Mouse (Mus musculus) liver, postnatal 0 days (tissue): ENCODE data around the gene Hvcn1. TPM values are rescaled to one million over a fixed set of nuclear protein-coding genes. Genes with fewer than 3 reads are reported as not detected.
A peak's percentile ranks its signal among the peaks of the same experiment; 100 is the strongest.

Experiments
- ATAC-seq: fragments of 200-750 bp; cut with Nextera tagmentation; 2 replicates; pipeline ENCODE4 v1.8.0; 2017; ENCODE audit warnings: mild to moderate bottlenecking, moderate library complexity
- DNase-seq: peaks from one replicate; pipeline ENCODE4 v3.0.0-alpha.2; 2016
- H3K27ac ChIP-seq: fragments of 300-500 bp; sonication (generic); 2 replicates; pipeline ENCODE4 v1.5.1; 2014; ENCODE audit warnings: antibody characterized with exemption, moderate library complexity, mild to moderate bottlenecking, low read depth
- H3K27me3 ChIP-seq: fragments of 300-500 bp; sonication (generic); 2 replicates; pipeline ENCODE4 v1.6.1; 2014; ENCODE audit warnings: low read length, control low read depth, mixed read lengths; ENCODE audit not compliant: insufficient read depth
- H3K36me3 ChIP-seq: fragments of 300-500 bp; sonication (generic); replicated peaks from 2 replicates; pipeline ENCODE4 v1.6.1; 2014; ENCODE audit warnings: mild to moderate bottlenecking, control low read depth, low read length, moderate library complexity, mixed read lengths; ENCODE audit not compliant: insufficient read depth
- H3K4me1 ChIP-seq: fragments of 300-500 bp; sonication (generic); 2 replicates; pipeline ENCODE4 v1.6.1; 2014; ENCODE audit warnings: antibody characterized with exemption, mild to moderate bottlenecking, control low read depth; ENCODE audit not compliant: insufficient read depth
- H3K4me2 ChIP-seq: fragments of 300-500 bp; sonication (generic); 2 replicates; pipeline ENCODE4 v1.6.1; 2014; ENCODE audit warnings: low read depth, mild to moderate bottlenecking, low read length, moderate library complexity, mixed read lengths
- H3K4me3 ChIP-seq: fragments of 300-500 bp; sonication (generic); 2 replicates; pipeline ENCODE4 v1.5.1; 2014; ENCODE audit warnings: low read depth, low read length
- H3K9ac ChIP-seq: fragments of 300-500 bp; sonication (generic); replicated peaks from 2 replicates; pipeline ENCODE4 v1.6.1; 2014; ENCODE audit warnings: mild to moderate bottlenecking, moderate library complexity
- H3K9me3 ChIP-seq: fragments of 300-500 bp; sonication (generic); 2 replicates; pipeline ENCODE4 v1.6.1; 2016; ENCODE audit warnings: mild to moderate bottlenecking, control low read depth, low read length, mixed read lengths
- CTCF ChIP-seq: sonication (generic); IDR thresholded peaks from 2 replicates; pipeline ENCODE4 v1.5.1; 2016; ENCODE audit warnings: antibody characterized with exemption, low read depth
- EP300 ChIP-seq: IDR thresholded peaks from 2 replicates; pipeline ENCODE4 v1.6.1; 2016; ENCODE audit warnings: antibody characterized with exemption, low read depth, mild to moderate bottlenecking
- WGBS: fragments of 180-500 bp; shearing (Covaris S2); extraction: QIAGEN DNeasy Blood & Tissue Kit; methylation state at CpG from one replicate; pipeline ENCODE4 v1.1.7; 2014; ENCODE audit not compliant: insufficient replicate concordance; 5-methylcytosine and 5-hydroxymethylcytosine counted together
- polyA plus RNA-seq: library from polyadenylated mRNA; unstranded; fragments of >200 nt; fragmentation: Nextera tagmentation; extraction: Ambion mirVana; gene quantifications from 2 replicates; pipeline ENCODE4 v1.2.1, GENCODE M21; 2015

Gene Hvcn1
- polyA plus RNA-seq, 1 experiment from 2014 or later: 7.3 TPM

DNA sequence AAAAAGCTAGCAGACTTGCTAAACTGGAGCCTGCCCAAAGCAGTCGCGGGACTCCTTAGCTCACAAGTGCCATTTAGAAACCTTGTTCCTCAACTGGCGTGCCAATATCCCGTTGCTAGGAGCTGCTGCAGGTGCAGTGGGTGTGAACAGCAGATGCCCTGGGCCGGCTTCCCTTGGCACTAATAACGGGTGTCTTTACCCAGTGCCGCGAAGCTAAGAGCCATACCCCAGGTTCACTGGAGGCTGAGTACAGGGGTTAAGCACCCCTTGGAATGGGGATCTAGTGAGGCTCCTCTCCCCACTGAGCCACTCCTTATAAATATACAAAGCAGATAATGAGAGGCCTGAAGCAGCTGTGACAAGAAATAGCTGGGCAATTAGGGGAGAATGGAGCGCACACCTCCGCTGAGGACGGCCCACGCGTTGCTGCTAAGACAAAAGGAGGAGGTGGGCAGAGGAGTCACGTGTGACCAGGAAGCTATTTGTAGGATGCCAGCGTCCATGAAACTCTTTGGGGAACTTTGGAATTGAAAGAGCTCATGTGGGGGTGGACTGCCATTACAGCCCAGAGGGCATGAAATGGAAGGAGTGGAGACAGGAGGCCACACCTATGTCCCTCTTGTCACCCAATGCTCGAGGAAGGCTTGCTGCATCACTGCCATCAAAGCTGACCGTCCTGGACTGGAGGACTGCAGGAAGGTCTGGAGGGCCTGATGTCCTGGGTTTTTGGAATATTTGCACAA is 37.3 kb downstream of the Hvcn1 start:
- 81% methylated on average over 17 of the region's 17 CpGs for WGBS
- Histone ChIP-seq H3K9ac (no peak overlapping the region), H3K27me3 (no peaks in the 10 kb centered on the region), H3K4me2 (no peak overlapping the region), H3K4me3 (no peak overlapping the region), H3K9me3 (no peaks in the 10 kb centered on the region), H3K36me3 (peaks cover 19% of the 10 kb centered on the region), H3K27ac (no peak overlapping the region), H3K4me1 (0 out of 2 replicates have a peak, but pooled peaks cover 5% of the 10 kb centered on the region)
- no peak for DNase-seq
- TF ChIP-seq CTCF: no peak
- TF ChIP-seq EP300: no peak
- no peak for ATAC-seq

DNA sequence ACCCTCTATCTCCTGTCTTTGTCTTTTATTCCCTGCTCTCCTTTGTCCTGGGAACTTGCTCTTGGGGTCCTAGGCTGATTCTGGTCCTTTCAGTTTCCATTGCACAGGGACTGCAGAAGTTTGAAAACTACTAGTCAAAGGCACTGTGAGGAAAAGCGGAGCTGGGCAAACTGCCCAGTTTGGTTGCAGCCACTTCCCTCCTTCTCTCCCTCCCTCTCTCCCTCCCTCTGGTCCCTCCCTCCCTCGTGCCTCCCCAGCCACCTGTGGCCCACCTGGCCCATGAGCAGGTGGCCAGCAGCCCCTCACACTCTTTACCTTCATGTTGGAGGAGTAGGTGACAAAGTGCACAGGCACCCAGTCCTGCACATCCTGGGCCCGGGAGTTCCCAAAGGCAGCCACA is 38.6 kb downstream of the Hvcn1 start:
- peak; percentile 33 for DNase-seq
- Histone ChIP-seq H3K4me2 (no peak overlapping the region), H3K27ac (no peak overlapping the region), H3K9me3 (no peaks in the 10 kb centered on the region), H3K4me3 (no peak overlapping the region), H3K9ac (no peak overlapping the region), H3K27me3 (no peaks in the 10 kb centered on the region), H3K4me1 (0 out of 2 replicates have a peak, but pooled peaks cover 5% of the 10 kb centered on the region), H3K36me3 (peaks cover 16% of the 10 kb centered on the region)
- TF ChIP-seq EP300 (no peak), CTCF (no peak)
- WGBS: 64% methylated on average over 3 of the region's 3 CpGs
- no peak for ATAC-seq

DNA sequence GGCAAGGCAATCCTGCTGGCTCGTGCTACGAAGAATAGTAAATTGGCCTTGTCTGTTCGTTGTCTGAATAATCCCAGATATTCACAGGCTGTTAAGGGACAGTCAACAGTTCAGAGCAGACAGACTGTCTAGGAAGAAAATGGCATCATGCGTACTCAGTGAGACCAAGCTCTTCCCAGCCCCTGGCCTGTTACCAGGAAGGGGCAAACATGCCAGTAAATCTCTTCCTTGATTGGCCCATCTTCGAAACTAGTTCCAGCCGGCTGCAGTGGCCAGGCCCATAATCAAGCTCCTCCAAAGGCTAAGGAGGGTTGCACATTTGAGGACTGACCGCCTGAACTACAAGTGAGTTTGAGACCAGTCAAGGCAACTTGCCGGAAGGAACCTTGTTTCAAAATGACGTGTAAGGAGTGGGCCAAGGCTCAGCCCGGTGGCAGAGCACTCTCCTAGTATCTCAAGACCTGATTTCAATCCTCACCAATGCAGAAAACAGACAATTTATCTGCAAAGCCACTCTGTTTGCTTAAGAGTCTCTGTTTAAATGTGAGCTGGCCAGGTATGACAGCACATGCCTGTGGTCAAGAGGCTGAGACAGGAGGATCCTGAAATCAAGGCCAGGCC is 40.1 kb downstream of the Hvcn1 start:
- Histone ChIP-seq H3K4me1 (0 out of 2 replicates have a peak, but pooled peaks cover 5% of the 10 kb centered on the region), H3K27ac (no peak overlapping the region), H3K36me3 (peaks cover 5% of the 10 kb centered on the region; the same call in 1 of the 2 replicates), H3K4me2 (no peak overlapping the region), H3K9ac (no peak overlapping the region), H3K27me3 (no peaks in the 10 kb centered on the region), H3K9me3 (no peaks in the 10 kb centered on the region), H3K4me3 (no peak overlapping the region)
- DNase-seq (no peak), ATAC-seq (no peak)
- TF ChIP-seq CTCF: no peak
- no peak for TF ChIP-seq EP300
- 85% methylated on average over 10 of the region's 10 CpGs for WGBS

DNA sequence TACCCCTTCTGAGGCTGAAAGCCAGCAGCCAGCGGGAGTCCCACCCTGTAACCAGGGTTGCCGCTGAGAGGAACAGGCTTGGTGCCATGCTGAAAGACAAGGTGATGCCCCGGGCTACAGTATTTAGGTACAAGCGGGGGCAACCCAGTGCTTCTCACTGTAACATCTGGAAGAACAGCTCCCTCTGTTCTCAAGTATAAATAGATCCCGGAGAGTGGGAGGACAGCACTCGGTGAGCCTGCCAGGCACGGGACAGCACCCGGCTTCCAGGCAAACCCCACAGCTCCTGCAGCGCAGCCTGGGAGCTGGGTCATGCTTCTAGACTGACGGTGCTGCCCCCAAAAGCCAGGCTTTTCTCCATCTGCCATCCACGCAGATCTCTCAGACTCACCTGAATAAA is 40.9 kb downstream of the Hvcn1 start:
- no peak overlapping the region for H3K4me2 ChIP-seq
- H3K9me3 ChIP-seq: no peaks in the 10 kb centered on the region
- H3K36me3 ChIP-seq: 0 out of 2 replicates have a peak, but pooled peaks cover 2% of the 10 kb centered on the region
- 90% methylated on average over 11 of the region's 11 CpGs for WGBS
- no peak overlapping the region for H3K27ac ChIP-seq
- TF ChIP-seq EP300: no peak
- no peak for TF ChIP-seq CTCF
- ATAC-seq (no peak), DNase-seq (no peak)
- no peaks in the 10 kb centered on the region for H3K27me3 ChIP-seq
- no peak overlapping the region for H3K4me3 ChIP-seq
- no peaks in the 10 kb centered on the region for H3K4me1 ChIP-seq
- no peak overlapping the region for H3K9ac ChIP-seq

DNA sequence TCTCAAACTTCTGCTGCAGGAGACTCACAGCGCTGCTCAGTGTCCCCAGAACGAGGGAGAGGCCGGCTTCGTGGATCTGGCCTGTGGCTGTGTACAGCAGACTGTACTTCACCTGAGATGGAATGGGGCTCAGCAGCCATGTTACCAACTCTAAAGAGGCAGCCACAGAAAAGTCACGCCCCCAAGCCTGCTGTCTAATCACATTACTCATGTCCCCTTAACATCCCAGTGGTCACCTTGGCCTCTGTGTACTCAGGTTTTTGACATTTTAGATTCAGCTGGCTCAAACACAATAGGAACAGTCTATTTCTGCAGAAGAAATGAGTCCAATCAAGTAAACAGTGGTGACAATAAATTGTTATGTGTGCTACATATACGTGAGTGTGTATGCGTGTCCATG is 41.3 kb downstream of the Hvcn1 start:
- no peak overlapping the region for H3K27ac ChIP-seq
- no peaks in the 10 kb centered on the region for H3K4me1 ChIP-seq
- no peaks in the 10 kb centered on the region for H3K27me3 ChIP-seq
- no peak overlapping the region for H3K4me3 ChIP-seq
- ATAC-seq (no peak), DNase-seq (no peak)
- no peaks in the 10 kb centered on the region for H3K9me3 ChIP-seq
- WGBS: 87% methylated on average over 7 of the region's 7 CpGs
- H3K9ac ChIP-seq: no peak overlapping the region
- H3K36me3 ChIP-seq: 0 out of 2 replicates have a peak, but pooled peaks cover 2% of the 10 kb centered on the region
- no peak overlapping the region for H3K4me2 ChIP-seq
- TF ChIP-seq EP300 (no peak), CTCF (no peak)

DNA sequence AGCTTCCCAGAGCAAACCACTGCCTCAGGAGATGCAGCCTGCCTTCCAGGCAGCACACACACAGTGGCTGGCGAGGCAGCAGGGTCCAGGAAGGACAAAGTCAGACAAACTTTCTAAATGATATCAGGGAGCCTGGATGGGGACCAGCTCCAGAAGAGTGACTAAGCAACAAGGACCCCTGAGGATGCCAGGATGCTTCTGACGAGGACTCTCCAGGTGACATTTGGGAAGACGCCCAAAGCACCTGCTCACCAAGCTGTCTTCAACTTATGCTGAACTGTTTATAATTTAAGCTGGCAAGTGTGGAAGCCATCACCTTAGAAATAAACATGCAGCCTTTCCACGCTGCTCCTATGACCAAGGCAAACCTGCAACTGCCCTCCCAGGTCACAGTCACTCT is 42.7 kb downstream of the Hvcn1 start:
- DNase-seq: no peak
- WGBS: 72% methylated on average over 4 of the region's 4 CpGs

More for the DNA sequence above, 42.7 kb downstream of the Hvcn1 start:
- H3K27me3 ChIP-seq: no peaks in the 10 kb centered on the region
- ATAC-seq: no peak
- H3K9me3 ChIP-seq: no peaks in the 10 kb centered on the region
- H3K36me3 ChIP-seq: peaks cover 5% of the 10 kb centered on the region; the same call in 1 of the 2 replicates
- H3K4me1 ChIP-seq: no peaks in the 10 kb centered on the region
- no peak overlapping the region for H3K4me2 ChIP-seq
- TF ChIP-seq CTCF (no peak), EP300 (no peak)
- no peak overlapping the region for H3K9ac ChIP-seq
- H3K27ac ChIP-seq: no peak overlapping the region
- H3K4me3 ChIP-seq: no peak overlapping the region
